Mouse (Mus musculus) layer of hippocampus, adult 8-10 months (tissue): Measurements from ENCODE around the gene Dtnbp1. TPM values are rescaled to one million over a fixed set of nuclear protein-coding genes. Genes with fewer than 3 reads are reported as not detected.

Experiments used
- DNase-seq, 2 experiments: peaks; one replicate each; pipeline ENCODE4 v3.0.0; 2022; ENCODE audit warnings: low spot score in 2 of 2
- total RNA-seq, 4 experiments: library from RNA; stranded (reverse); gene quantifications; 2 replicates each; pipeline ENCODE4 v1.2.4; 2022

The Dtnbp1 gene
- total RNA-seq, 4 experiments from 2014 or later = 74.6 to 81.1 (median 75.5) TPM

DNA sequence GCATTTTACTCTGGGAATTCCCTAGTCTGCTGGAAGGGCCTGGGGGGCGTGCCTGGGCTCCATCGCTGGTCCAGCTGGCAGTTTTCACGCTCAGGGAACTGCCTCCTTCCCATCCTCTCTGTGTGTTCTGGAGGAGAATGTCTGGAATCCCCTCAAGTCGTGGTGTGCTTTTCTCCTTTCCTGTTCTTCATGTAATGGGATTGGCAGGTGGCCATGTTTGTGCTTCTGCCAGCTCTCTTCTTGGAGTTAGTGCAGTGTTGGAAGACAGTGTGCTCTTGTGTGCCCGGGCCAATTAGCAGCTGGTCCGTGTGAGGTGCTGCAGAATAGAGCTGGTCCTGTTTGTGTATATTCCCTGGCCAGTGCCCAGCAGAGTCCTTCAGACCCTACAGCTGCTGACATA is 94.2 kb downstream of the Dtnbp1 start:
- peak; percentile 94 to 95 for DNase-seq

DNA sequence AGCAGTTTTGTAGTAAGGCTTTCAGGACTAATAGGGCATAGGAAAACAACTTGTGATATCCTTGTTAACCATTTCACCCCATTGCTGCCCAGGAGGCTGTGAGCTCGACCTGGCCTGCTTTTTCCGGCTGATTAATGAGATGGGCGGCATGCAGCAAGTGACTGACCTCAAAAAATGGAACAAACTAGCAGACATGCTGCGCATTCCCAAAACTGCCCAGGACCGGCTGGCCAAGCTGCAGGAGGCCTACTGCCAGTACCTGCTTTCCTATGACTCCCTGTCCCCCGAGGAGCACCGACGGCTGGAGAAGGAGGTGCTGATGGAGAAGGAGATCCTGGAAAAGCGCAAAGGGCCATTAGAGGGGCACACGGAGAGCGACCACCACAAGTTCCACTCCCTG is 95.8 kb downstream of the Dtnbp1 start:
- no peak for DNase-seq

DNA sequence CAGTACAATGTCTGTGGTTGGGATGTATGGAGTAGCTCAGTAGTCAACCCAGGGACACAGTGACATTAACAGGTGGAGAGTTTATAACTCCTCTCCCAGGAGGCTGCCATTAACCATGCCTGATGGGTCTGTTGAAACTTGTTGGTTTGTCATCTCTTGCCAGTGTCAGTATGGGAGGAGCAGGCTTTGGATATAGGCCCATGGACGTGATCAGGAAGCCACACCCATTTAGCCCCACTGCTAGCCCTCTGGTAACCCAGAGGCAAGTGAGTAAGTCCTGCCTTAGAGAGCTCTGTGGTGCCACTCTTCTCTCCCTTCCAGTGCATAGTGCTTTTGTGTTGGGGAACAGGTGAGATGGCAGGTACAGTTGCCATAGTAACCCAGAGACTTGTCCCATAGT is 97.7 kb downstream of the Dtnbp1 start:
- no peak for DNase-seq

DNA sequence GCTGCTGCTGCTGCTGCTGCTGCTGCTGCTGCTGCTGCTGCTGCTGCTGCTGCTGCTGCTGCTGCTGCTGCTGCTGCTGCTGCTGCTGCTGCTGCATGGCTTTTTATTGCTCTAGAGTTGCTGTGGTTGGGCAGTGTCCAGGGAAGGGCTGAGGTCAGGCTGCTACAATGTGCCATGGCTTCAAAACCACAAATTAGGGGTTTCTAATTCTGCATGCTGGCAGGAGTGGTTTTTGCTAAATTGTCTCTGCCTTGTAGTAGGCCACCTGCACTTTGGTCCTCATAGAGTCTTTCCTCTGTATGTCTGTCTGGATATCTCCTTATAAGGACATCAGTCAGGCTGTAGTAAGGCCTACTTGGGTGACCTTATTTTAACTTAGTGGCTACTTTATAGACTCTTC is 98.5 kb downstream of the Dtnbp1 start:
- DNase-seq = no peak

DNA sequence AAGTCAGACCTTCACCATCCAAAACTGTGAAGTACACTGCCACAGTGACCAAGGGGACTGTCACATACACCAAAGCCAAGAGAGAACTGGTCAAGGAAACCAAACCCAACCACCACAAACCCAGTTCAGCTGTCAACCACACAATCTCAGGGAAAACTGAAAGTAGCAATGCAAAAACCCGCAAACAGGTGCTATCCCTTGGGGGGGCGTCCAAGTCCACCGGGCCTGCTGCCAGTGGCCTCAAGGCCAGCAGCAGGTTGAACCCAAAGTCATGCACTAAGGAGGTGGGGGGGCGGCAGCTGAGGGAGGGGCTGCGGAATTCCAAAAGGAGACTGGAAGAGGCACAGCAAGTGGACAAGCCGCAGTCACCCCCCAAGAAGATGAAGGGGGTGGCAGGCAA is 99.6 kb downstream of the Dtnbp1 start:
- DNase-seq = no peak

DNA sequence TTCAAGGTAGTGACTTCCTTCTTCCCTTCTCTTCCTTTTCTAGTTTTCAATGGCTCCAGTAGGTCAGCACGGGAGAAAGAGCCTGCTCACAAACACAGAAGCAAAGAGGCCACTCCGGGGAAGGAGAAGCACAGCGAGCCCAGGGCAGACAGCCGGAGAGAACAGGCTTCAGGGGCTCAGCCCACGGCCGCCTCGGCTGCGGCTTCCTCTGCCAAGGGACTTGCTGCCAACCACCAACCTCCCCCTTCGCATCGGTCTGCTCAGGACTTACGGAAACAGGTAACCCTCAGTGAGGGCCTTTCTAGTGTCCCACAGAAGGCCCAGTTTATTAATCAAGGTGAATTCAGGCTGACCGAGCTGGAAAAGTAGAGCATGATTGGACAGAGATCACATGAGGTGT is 105.7 kb downstream of the Dtnbp1 start:
- DNase-seq = no peak

DNA sequence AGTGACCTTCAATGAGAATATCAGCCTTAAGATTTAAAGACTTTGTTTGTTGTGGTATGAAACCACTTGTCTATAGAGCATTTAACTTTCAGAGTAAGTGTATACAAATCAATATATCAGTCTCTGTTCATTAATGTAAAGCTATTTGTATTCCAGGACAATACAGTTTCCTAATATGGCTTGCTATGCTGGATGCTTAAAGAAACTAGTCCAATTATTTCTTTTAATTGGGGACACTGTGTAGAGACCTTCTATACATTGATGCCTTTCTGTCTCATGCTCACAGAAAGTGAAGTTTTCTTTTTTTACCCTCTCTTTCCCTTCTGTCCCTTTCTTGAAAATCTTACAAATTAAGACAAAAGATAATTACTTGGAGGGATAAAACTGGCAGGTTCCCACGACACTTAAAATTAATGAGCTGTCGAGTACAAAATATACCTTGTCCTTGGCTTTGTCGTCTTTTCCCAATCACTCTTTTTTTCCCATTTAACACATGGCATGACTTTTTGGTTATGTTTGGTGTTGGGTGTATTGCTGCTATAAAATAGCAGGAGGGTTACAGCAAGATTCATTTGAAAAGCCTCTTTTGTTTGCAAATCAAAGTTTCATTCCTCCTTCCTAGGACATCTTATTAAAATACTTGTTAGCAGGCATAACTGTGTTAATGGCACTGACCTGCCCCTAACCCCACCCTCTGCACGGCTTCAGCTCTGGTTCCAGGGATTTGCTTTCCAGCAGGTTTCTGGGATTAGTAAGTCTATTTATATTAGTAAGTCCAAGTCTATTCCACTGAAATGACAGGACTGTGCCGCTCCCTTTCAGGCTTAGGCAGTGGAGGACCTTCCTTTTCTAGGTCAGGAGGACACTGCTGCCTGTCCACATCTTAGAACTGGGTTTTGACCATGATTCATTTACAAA is 109.9 kb downstream of the Dtnbp1 start:
- no peak for DNase-seq

DNA sequence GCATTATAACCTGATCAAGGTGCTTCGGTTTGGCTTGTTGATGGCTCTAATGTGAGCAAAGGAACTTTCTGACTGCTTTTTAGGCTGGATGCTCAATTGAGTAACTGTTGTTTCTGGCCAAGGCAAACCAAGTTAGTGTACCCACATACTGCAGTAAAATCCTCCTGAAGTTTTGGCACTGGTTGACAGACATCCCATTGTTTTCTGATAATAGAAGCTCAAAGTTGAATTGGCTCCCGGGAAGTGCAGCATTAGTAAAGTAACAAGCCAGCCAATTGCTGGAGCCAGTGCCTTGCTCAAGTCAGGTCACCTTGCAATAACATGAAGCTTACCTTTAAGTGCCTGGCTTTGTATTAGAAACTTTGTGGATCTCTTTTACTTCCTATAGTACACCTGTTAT is 111.3 kb downstream of the Dtnbp1 start:
- no peak for DNase-seq

DNA sequence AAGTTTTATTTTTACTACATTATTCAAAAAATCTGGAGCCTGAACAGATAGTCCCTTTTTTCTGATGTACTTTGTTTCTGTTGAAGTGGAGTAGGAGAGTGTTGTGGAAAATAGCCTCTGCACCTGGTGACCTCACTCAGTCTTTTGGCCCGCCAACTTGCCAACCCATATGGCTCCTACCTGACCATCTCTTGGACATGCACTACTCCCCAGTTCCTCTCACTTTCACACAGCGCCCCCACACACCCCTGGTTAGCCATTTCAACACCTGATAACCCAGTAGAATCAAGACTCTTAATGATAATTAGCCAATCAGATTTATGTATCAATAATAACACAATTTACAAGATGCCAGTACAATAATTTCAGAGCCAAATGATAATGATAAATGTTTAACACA is 115.7 kb downstream of the Dtnbp1 start:
- DNase-seq = no peak

DNA sequence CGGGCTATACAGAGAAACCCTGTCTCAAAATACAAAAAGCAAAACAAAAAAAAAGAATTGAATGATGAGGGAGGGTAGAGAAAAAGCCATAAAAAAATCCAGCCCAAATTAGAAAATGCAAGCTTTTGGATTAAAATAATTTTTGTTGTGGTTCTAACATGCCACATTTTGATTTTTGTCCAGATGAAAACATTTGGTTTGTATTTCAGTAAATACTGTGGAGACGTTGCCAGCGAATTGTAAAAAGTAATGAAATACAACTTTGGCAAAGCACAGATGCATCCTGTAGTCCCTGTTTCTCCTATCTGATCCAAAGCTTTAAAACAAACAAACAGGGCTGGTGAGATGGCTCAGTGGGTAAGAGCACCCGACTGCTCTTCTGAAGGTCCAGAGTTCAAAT is 120.9 kb downstream of the Dtnbp1 start:
- no peak for DNase-seq

DNA sequence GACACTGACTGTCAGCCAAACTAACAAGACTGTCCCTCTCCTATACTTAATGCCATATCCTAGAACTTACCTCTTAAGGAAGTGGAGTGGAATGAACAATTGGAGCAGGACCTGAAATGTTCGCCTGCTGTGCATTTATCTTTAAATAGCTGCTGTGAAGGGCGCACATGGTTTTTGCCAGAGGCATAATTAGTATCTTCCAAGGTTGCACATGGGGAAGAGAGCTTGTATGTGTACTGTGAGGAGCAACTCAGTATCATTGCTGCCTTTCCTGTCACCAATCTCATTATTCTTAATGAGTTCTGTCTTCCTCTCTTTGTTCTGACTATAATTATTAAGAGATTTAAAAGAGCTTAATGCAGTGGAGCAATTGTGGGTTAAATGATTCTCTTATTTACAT is 125.1 kb downstream of the Dtnbp1 start:
- no peak for DNase-seq

Other genes with a start within 250 kb of the Dtnbp1 start
- not detected for gene Gm9817, start 76.5 kb upstream of the Dtnbp1 start, total RNA-seq